Mouse (Mus musculus) MEL (cell line): ENCODE measurements around the gene Pex3.

ENCODE experiments used
- BHLHE40 ChIP-seq: IDR thresholded peaks from 2 replicates; pipeline ENCODE4 v1.6.1; 2012; ENCODE audit warnings: low read depth, mild to moderate bottlenecking, inconsistent platforms, low read length, improper control_type of control experiment, borderline replicate concordance
- ELF1 ChIP-seq: IDR thresholded peaks from 2 replicates; pipeline ENCODE4 v1.6.1; 2014; ENCODE audit warnings: low read depth, mild to moderate bottlenecking, inconsistent platforms, low read length, improper control_type of control experiment, moderate library complexity
- GATA1 ChIP-seq: IDR thresholded peaks from 2 replicates; pipeline ENCODE4 v1.6.1; 2011; ENCODE audit warnings: low read depth, low read length, improper control_type of control experiment
- SMC3 ChIP-seq: IDR thresholded peaks from 2 replicates; pipeline ENCODE4 v1.6.1; 2011; ENCODE audit warnings: low read depth, low read length, improper control_type of control experiment

DNA sequence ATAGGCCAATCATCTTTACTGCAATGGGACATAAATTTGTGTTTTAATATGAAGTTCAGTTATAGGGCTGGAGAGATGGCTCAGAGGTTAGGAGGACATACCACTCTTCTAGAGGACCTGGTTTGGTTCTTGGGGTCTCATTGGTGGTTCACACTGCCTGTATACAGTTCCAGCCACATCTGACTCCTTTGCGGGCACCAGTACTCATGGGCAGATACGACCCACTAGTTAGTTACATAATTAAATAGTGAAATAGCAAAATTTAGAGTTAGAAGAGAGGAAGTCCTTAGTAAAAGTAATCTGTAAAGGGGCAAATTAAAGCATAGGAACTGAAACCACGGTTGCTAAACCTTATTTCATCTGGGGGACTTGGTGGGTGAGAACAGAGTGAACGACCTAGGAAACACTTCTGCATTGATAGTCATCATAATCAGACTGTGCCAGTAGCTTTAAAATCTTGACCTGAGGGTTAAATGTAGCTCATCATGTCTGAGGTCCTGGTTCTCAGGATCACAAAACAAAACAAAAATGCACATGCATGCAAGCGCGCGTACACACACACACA, 13.1 kb downstream of the Pex3 start:
- TF ChIP-seq SMC3, result no peak
- TF ChIP-seq ELF1, result no peak
- no peak for TF ChIP-seq GATA1
- no peak for TF ChIP-seq BHLHE40
